Mouse (Mus musculus): ENCODE data around the gene Btbd2.

GRCm38 (mm10) chr10:80656863-80657623 lies at the start of gene Btbd2:
- no peak for TF ChIP-seq GATA1 (IDR thresholded peaks at IDR 0.05; ENCODE audit: borderline replicate concordance, low read length)
- TF ChIP-seq FLI1 (IDR thresholded peaks at IDR 0.05; ENCODE audit: low read length) = no peak

Data from megakaryocyte, embryonic 14.5 days (primary cell).